Mouse (Mus musculus) lung, adult 2 months (tissue): ENCODE results near the gene Ciao2a. TPM values are rescaled to one million over a fixed set of nuclear protein-coding genes. Genes with fewer than 3 reads are reported as not detected.

Source experiments
- DNase-seq: peaks from one replicate; pipeline ENCODE4 v3.0.0; 2022
- H3K4me1 ChIP-seq: fragments of 200-500 bp; 2 replicates; pipeline ENCODE4 v1.6.1; 2011; ENCODE audit warnings: low read length; ENCODE audit not compliant: control insufficient read depth, insufficient read depth
- H3K4me3 ChIP-seq: fragments of 200-500 bp; replicated peaks from 2 replicates; pipeline ENCODE3; 2011; ENCODE audit warnings: low read depth, mild to moderate bottlenecking, control low read depth, low read length; ENCODE audit errors: extremely low read depth
- CTCF ChIP-seq: fragments of 200-500 bp; IDR thresholded peaks from 2 replicates; pipeline ENCODE4 v1.5.1; 2011; ENCODE audit warnings: mild to moderate bottlenecking, low read length, control low read depth; ENCODE audit not compliant: insufficient read depth
- POLR2A ChIP-seq: fragments of 200-500 bp; IDR thresholded peaks from 2 replicates; pipeline ENCODE4 v1.6.1; 2011; ENCODE audit warnings: low read depth, mild to moderate bottlenecking, control low read depth, low read length, borderline replicate concordance; ENCODE audit errors: extremely low read depth
- WGBS: fragments of 180-500 bp; shearing (Covaris S2); methylation state at CpG from one replicate; pipeline ENCODE4 v1.1.7; 2018; 5-methylcytosine and 5-hydroxymethylcytosine counted together
- polyA plus RNA-seq: library from polyadenylated mRNA; depleted of rRNA; stranded (reverse); fragments of >200 nt; gene quantifications from 2 replicates; pipeline ENCODE4 v1.2.3, GENCODE M21; 2012

The Ciao2a gene
- polyA plus RNA-seq, 1 experiment, result 13.0 TPM

GRCm38 (mm10) chr9:66171275-66171921 lies 45.0 kb downstream of the Ciao2a start:
- peaks cover 6% of the 10 kb centered on the region for H3K4me1 ChIP-seq
- 58% methylated on average over 12 of the region's 12 CpGs for WGBS
- H3K4me3 ChIP-seq, result no peak overlapping the region
- TF ChIP-seq CTCF (no peak), POLR2A (no peak)
- DNase-seq, result no peak

- 88% methylated on average over 5 of the region's 5 CpGs for WGBS
- TF ChIP-seq CTCF (no peak), POLR2A (no peak)
- DNase-seq, result no peak
- Histone ChIP-seq H3K4me1 (peaks cover 6% of the 10 kb centered on the region), H3K4me3 (no peak overlapping the region)
Measured at GRCm38 (mm10) chr9:66173316-66173855, 47.0 kb downstream of the Ciao2a start.

GRCm38 (mm10) chr9:66174985-66175384 lies 48.6 kb downstream of the Ciao2a start:
- TF ChIP-seq CTCF (no peak), POLR2A (no peak)
- WGBS, result 84% methylated on average over 3 of the region's 3 CpGs
- Histone ChIP-seq H3K4me3 (no peak overlapping the region), H3K4me1 (peaks cover 6% of the 10 kb centered on the region)
- DNase-seq, result no peak

- WGBS, result 35% methylated on average over 1 of the region's 1 CpGs
- DNase-seq, result no peak
Measured at GRCm38 (mm10) chr9:66177975-66178374, 51.6 kb downstream of the Ciao2a start.

GRCm38 (mm10) chr9:66179795-66180194 lies 53.4 kb downstream of the Ciao2a start:
- 53% methylated on average over 6 of the region's 6 CpGs for WGBS
- peak; percentile 52 for DNase-seq
- TF ChIP-seq POLR2A (no peak), CTCF (no peak)
- Histone ChIP-seq H3K4me1 (peaks cover 12% of the 10 kb centered on the region), H3K4me3 (no peak overlapping the region)

More at GRCm38 (mm10) chr9:66177975-66178374, 51.6 kb downstream of the Ciao2a start:
- TF ChIP-seq CTCF (no peak), POLR2A (no peak)
- Histone ChIP-seq H3K4me3 (no peak overlapping the region), H3K4me1 (peaks cover 13% of the 10 kb centered on the region)

- Histone ChIP-seq H3K4me3 (no peak overlapping the region), H3K4me1 (peaks cover 12% of the 10 kb centered on the region)
- 65% methylated on average over 4 of the region's 4 CpGs for WGBS
- DNase-seq, result peak; percentile 56
- no peak for TF ChIP-seq POLR2A
- TF ChIP-seq CTCF, result no peak
Measured at GRCm38 (mm10) chr9:66181126-66181825, 54.9 kb downstream of the Ciao2a start.

- DNase-seq, result no peak
- WGBS, result 45% methylated on average over 11 of the region's 11 CpGs
- H3K4me3 ChIP-seq, result no peak overlapping the region
- H3K4me1 ChIP-seq, result peaks cover 12% of the 10 kb centered on the region
- TF ChIP-seq CTCF, result no peak
- TF ChIP-seq POLR2A, result no peak
Measured at GRCm38 (mm10) chr9:66181826-66182678, 55.6 kb downstream of the Ciao2a start.

- no peak overlapping the region for H3K4me3 ChIP-seq
- WGBS, result 61% methylated on average over 3 of the region's 3 CpGs
- H3K4me1 ChIP-seq, result peaks cover 12% of the 10 kb centered on the region
- TF ChIP-seq CTCF (no peak), POLR2A (no peak)
- no peak for DNase-seq
Measured at GRCm38 (mm10) chr9:66182679-66182993, 56.2 kb downstream of the Ciao2a start.

- DNase-seq, result no peak
- WGBS, result 44% methylated on average over 3 of the region's 3 CpGs
- peaks cover 12% of the 10 kb centered on the region for H3K4me1 ChIP-seq
- no peak overlapping the region for H3K4me3 ChIP-seq
- no peak for TF ChIP-seq CTCF
- TF ChIP-seq POLR2A, result no peak
Measured at GRCm38 (mm10) chr9:66183023-66183422, 56.6 kb downstream of the Ciao2a start.

GRCm38 (mm10) chr9:66184572-66184971 lies 58.2 kb downstream of the Ciao2a start:
- WGBS, result 69% methylated on average over 5 of the region's 5 CpGs
- DNase-seq, result no peak
- Histone ChIP-seq H3K4me1 (peaks cover 12% of the 10 kb centered on the region), H3K4me3 (no peak overlapping the region)
- TF ChIP-seq CTCF (no peak), POLR2A (no peak)
